Mouse (Mus musculus): ENCODE data around the gene Slc25a30. TPM values are rescaled to one million over a fixed set of nuclear protein-coding genes. Genes with fewer than 3 reads are reported as not detected.

The Slc25a30 gene
- polyA plus RNA-seq (2012; ENCODE audit: low replicate concordance) = 12.3 and 30.0 TPM in 2 replicates

DNA sequence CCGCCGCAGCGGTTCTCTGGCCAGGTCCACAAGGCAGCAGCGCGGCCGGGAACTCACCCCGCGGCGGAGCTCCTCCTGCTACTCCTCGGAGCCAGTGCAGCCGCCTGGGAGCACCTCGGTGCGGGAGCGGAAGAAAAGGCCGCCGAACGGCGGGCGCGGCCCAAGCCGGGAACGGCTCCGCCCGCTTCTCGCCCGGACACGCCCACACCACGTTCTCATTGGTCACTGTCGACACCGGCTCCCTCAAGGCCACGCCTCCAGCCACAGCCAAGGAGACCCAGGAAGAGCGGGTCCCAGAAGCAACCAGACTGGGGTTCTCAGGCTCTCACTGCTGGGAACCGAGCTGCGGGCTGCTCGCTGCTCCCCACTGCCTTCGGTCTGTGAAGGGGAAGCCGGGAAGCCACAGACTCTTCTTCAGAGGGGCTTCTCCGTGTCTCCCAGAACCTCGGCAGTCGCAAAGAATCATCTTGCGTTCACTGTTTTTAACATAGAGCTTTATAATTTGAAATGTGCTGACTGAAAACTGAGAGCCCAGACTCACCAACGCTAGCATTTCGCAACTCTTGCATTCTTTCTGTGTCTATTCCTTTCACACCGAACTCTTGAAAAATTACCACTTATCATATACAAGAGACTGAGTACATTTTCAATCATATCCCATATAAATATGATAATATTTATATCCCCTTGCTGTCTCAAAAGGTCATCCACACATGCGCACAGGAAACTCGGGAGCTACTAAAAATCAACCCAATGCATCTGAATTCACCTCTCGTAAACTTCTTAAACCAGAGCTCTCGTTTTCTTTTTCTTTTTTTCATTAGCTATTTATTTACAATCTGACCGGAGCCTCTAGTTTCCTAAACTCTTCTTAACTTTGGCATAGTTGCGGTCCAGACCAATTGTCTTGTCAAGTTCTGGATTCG lies at the start of gene Slc25a30:
Gene Slc25a30 (minus strand): TSS at position 170 of the 926 bp plus-strand sequence.

DNA sequence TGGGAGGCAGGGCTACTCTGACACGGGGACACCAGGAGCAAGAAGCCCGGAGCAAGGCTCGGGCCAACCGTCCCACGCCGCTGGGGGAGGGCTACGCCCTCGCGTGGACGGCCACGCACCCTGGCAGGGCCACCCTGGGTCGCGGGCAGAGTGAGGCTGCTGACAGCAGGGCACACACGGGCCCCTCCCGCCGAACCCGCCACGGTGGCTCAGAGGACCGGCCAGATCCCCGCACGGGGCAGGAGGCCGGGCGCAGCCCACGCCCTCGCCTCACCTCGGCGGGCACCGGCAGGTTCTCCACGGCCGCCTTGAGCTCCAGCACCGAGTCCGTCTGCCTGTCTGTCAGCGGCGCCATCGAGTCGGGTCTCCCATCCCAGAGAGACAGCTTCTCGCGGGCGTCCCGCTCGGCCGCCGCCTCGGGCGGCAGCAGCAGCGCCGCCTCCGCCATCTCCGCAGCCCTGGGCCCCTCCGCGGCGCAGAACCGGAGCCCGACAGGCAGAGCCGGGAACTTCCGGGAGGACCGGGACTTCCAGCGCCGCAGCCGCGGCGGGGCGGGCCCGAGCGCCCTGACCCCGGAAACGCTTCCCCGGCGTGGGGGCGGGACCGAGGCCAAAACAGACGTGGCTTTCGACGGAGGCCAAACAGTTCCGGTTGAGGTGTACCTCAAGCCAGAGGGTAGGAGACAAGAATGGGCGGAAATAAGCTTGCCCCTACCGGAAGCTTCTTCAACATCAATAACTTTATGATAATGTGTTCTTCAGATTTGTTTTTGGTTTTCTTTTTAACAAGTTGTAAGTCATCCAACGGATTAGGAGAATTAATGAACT lies 32.6 kb downstream of the Slc25a30 start, which contains the start of gene Cog3:
Gene Cog3 (minus strand): TSS at position 527 of the 827 bp plus-strand sequence.

Other genes starting within 250 kb of the Slc25a30 start
- gene Spert, start 193.9 kb downstream of the Slc25a30 start, polyA plus RNA-seq (2012; ENCODE audit: low replicate concordance) = not detected in 2 replicates
- gene Erich6b, start 144.8 kb downstream of the Slc25a30 start, polyA plus RNA-seq (2012; ENCODE audit: low replicate concordance) = not detected in 2 replicates
- gene Cog3, start 32.5 kb downstream of the Slc25a30 start, polyA plus RNA-seq (2012; ENCODE audit: low replicate concordance) = 1.7 and 4.2 TPM in 2 replicates
- gene Tpt1, start 58.1 kb upstream of the Slc25a30 start, polyA plus RNA-seq (2012; ENCODE audit: low replicate concordance) = 1,934 and 2,383 TPM in 2 replicates
- 0.06 TPM in 1 of 2 replicates, not detected in the other for gene Kctd4, start 168.0 kb upstream of the Slc25a30 start, polyA plus RNA-seq (2012; ENCODE audit: low replicate concordance)
- 3.1 and 14.8 TPM in 2 replicates for gene Gtf2f2, start 223.8 kb upstream of the Slc25a30 start, polyA plus RNA-seq (2012; ENCODE audit: low replicate concordance)